17 mouse cellular contexts compared by ENCODE assay signal in genomic region chr12:17674182-17674812, GRCm38 (mm10). TPM values are rescaled to one million over a fixed set of nuclear protein-coding genes. Genes with fewer than 3 reads are reported as not detected.
DNase-seq lines count a peak whose midpoint lies in the region; ATAC-seq lines count a peak whose summit lies in the region.
"Had no signal": no experiment of that assay in that cellular context is flagged by ENCODE, and none has a peak within 500 bp of the region (broad histone marks: within the 10 kb centered on the region; RNA-seq: fewer than 3 reads in every experiment).

No protein-coding gene starts in this region.

- no peaks in the 10 kb centered on the region for H3K36me3 ChIP-seq in kidney, embryonic 14.5 days (ENCODE audit: control insufficient read depth, insufficient read depth, low read length)
- no peaks in the 10 kb centered on the region for H3K36me3 ChIP-seq in midbrain, embryonic 11.5 days (ENCODE audit: control insufficient read depth, insufficient read depth, low read length)
- no peaks in the 10 kb centered on the region for H3K36me3 ChIP-seq in midbrain, embryonic 15.5 days (replicated peaks)
- H3K36me3 ChIP-seq in embryonic facial prominence, embryonic 11.5 days (replicated peaks; ENCODE audit: control insufficient read depth, insufficient read depth, low read depth, low read length), result no peaks in the 10 kb centered on the region
- H3K36me3 ChIP-seq: G1E; heart, embryonic 15.5 days had no signal

- 0 out of 2 replicates have a peak, but pooled peaks cover 4% of the 10 kb centered on the region for H3K4me1 ChIP-seq in kidney, embryonic 14.5 days (ENCODE audit: control insufficient read depth, insufficient read depth, low read length)
- H3K4me1 ChIP-seq in midbrain, embryonic 11.5 days (ENCODE audit: control insufficient read depth, insufficient read depth, low read length), result peaks cover 4% of the 10 kb centered on the region; the same call in 1 of the 2 replicates
- no peaks in the 10 kb centered on the region for H3K4me1 ChIP-seq in midbrain, embryonic 15.5 days
- no peaks in the 10 kb centered on the region for H3K4me1 ChIP-seq in embryonic facial prominence, embryonic 11.5 days (ENCODE audit: control insufficient read depth, insufficient read depth, low read length)

- H3K9ac ChIP-seq in kidney, embryonic 14.5 days (ENCODE audit: low read depth, low read length), result peak overlapping the region; percentile 4; the same call in 1 of the 2 replicates
- H3K9ac ChIP-seq in midbrain, embryonic 11.5 days (ENCODE audit: low read length), result no peak overlapping the region
- H3K9ac ChIP-seq in midbrain, embryonic 15.5 days, result no peak overlapping the region
- no peak overlapping the region for H3K9ac ChIP-seq in embryonic facial prominence, embryonic 11.5 days (replicated peaks; ENCODE audit: low read length)
- H3K9ac ChIP-seq: forebrain, postnatal 0 days; heart, embryonic 15.5 days had no signal

- H3K27me3 ChIP-seq in kidney, embryonic 14.5 days (ENCODE audit: control insufficient read depth, insufficient read depth, low read length), result no peaks in the 10 kb centered on the region
- no peaks in the 10 kb centered on the region for H3K27me3 ChIP-seq in midbrain, embryonic 11.5 days (ENCODE audit: control insufficient read depth, insufficient read depth, low read length)
- no peaks in the 10 kb centered on the region for H3K27me3 ChIP-seq in midbrain, embryonic 15.5 days (replicated peaks)
- no peaks in the 10 kb centered on the region for H3K27me3 ChIP-seq in embryonic facial prominence, embryonic 11.5 days (ENCODE audit: control insufficient read depth, insufficient read depth, low read length)
- H3K27me3 ChIP-seq: heart, embryonic 15.5 days had no signal

- H3K4me2 ChIP-seq in kidney, embryonic 14.5 days (replicated peaks; ENCODE audit: low read depth, low read length), result no peak overlapping the region
- H3K4me2 ChIP-seq in midbrain, embryonic 11.5 days, result no peak overlapping the region
- no peak overlapping the region for H3K4me2 ChIP-seq in midbrain, embryonic 15.5 days
- no peak overlapping the region for H3K4me2 ChIP-seq in embryonic facial prominence, embryonic 11.5 days (ENCODE audit: low read depth, low read length)
- H3K4me2 ChIP-seq: heart, embryonic 15.5 days had no signal

- DNase-seq in kidney, postnatal 36 days, result no peak
- peak; percentile 85 for DNase-seq in midbrain, embryonic 11.5 days (ENCODE audit: low spot score, missing footprints)
- peak; percentile 48 for DNase-seq in embryo, embryonic 10 days (ENCODE audit: low spot score)
- no peak for DNase-seq in embryonic facial prominence, embryonic 11.5 days (ENCODE audit: low spot score)
- no peak for DNase-seq in spleen, adult 12 weeks (ENCODE audit: low spot score)
- DNase-seq: cerebellum, adult 9-10 months; forebrain, postnatal 0 days; kidney, adult 11 months; kidney, postnatal 14 days had no signal

- no peak overlapping the region for H3K4me3 ChIP-seq in kidney, embryonic 14.5 days (ENCODE audit: low read length)
- H3K4me3 ChIP-seq in midbrain, embryonic 11.5 days (ENCODE audit: low read depth, low read length), result no peak overlapping the region
- H3K4me3 ChIP-seq in midbrain, embryonic 15.5 days, result no peak overlapping the region
- H3K4me3 ChIP-seq in embryonic facial prominence, embryonic 11.5 days (ENCODE audit: low read depth, low read length), result no peak overlapping the region
- H3K4me3 ChIP-seq: erythroblast, embryonic 14.5 days; heart, embryonic 15.5 days; myocyte had no signal

- no peaks in the 10 kb centered on the region for H3K9me3 ChIP-seq in kidney, embryonic 14.5 days (ENCODE audit: control insufficient read depth, low read length)
- H3K9me3 ChIP-seq in midbrain, embryonic 11.5 days (ENCODE audit: control insufficient read depth, low read length), result no peaks in the 10 kb centered on the region
- no peaks in the 10 kb centered on the region for H3K9me3 ChIP-seq in midbrain, embryonic 15.5 days
- H3K9me3 ChIP-seq in embryonic facial prominence, embryonic 11.5 days (replicated peaks; ENCODE audit: control insufficient read depth, low read length), result no peaks in the 10 kb centered on the region
- H3K9me3 ChIP-seq: heart, embryonic 15.5 days had no signal

- no peak overlapping the region for H3K27ac ChIP-seq in kidney, embryonic 14.5 days (ENCODE audit: low read depth, low read length)
- H3K27ac ChIP-seq in midbrain, embryonic 11.5 days (ENCODE audit: low read depth, low read length), result no peak overlapping the region
- H3K27ac ChIP-seq in midbrain, embryonic 15.5 days, result no peak overlapping the region
- no peak overlapping the region for H3K27ac ChIP-seq in embryonic facial prominence, embryonic 11.5 days (replicated peaks; ENCODE audit: low read depth, low read length)
- H3K27ac ChIP-seq: heart, embryonic 15.5 days had no signal

- WGBS in kidney, embryonic 14.5 days, result 41% methylated on average over 6 of the region's 6 CpGs
- whole genome bisulfite sequencing in midbrain, embryonic 11.5 days, result 50% methylated on average over 6 of the region's 6 CpGs
- 48% methylated on average over 6 of the region's 6 CpGs for WGBS in midbrain, embryonic 15.5 days
- 35% methylated on average over 6 of the region's 6 CpGs for WGBS in embryonic facial prominence, embryonic 11.5 days

- ATAC-seq in kidney, embryonic 14.5 days (ENCODE audit: low FRiP score, low TSS enrichment), result no peak
- peak; percentile 42; the same call in 1 of the 2 replicates for ATAC-seq in midbrain, embryonic 11.5 days (ENCODE audit: low FRiP score)
- ATAC-seq in midbrain, embryonic 15.5 days (replicated peaks), result no peak; the same call in 1 of the 2 replicates
- ATAC-seq in embryonic facial prominence, embryonic 11.5 days (replicated peaks; ENCODE audit: insufficient number of reproducible peaks, low FRiP score, low TSS enrichment, low read depth), result peak; percentile 62; the same call in 1 of the 2 replicates
- ATAC-seq: CD4-positive, CD25-positive, alpha-beta regulatory T cell, adult 4 months; forebrain, postnatal 0 days; hindbrain, embryonic 16.5 days had no signal

RNA-seq across cellular contexts. Expression of gene Hpcal1, which starts 16.4 kb away (rescaled TPM):
- 44.8 and 58.1 TPM in 2 replicates for polyA plus RNA-seq in kidney, embryonic 14.5 days (2014; fragmentation: Nextera tagmentation; extraction: Ambion mirVana)
- polyA plus RNA-seq in midbrain, embryonic 11.5 days (2014; fragmentation: Nextera tagmentation; extraction: Ambion mirVana), result 36.4 and 39.1 TPM in 2 replicates
- polyA plus RNA-seq in midbrain, embryonic 15.5 days (2015; fragmentation: Nextera tagmentation; extraction: Ambion mirVana), result 92.6 and 97.2 TPM in 2 replicates
- polyA plus RNA-seq in embryonic facial prominence, embryonic 11.5 days (2014; fragmentation: Nextera tagmentation; extraction: Ambion mirVana), result 35.1 and 43.4 TPM in 2 replicates
- polyA plus RNA-seq: G1E had no signal

Comparison
In these comparisons a context has a peak if more than half of its experiments do, and no peak if none do; other contexts are left out.
1. ATAC-seq: peak in midbrain, embryonic 11.5 days (single experiment) and embryonic facial prominence, embryonic 11.5 days (single experiment); none in kidney, embryonic 14.5 days (single experiment) and midbrain, embryonic 15.5 days (single experiment).
2. DNase-seq: peak in midbrain, embryonic 11.5 days (single experiment) and embryo, embryonic 10 days (single experiment); none in kidney, postnatal 36 days (0 of 2), embryonic facial prominence, embryonic 11.5 days (single experiment) and spleen, adult 12 weeks (single experiment).